Mouse (Mus musculus) gastrocnemius, adult 8-10 months (tissue): ENCODE measurements around the gene Rab27a. TPM values are rescaled to one million over a fixed set of nuclear protein-coding genes. Genes with fewer than 3 reads are reported as not detected.

Experiments
- DNase-seq, 2 experiments: peaks; one replicate each; pipeline ENCODE4 v3.0.0; 2022; ENCODE audit warnings: low spot score in 2 of 2
- total RNA-seq, 4 experiments: library from RNA; stranded (reverse); gene quantifications; 2 replicates each; pipeline ENCODE4 v1.2.4; 2022

Rab27a gene
- total RNA-seq, result 1 to 10 TPM in 3 of 4 experiments, under 1 TPM in 1; 0.46 to 2.0 (median 1.3) TPM

- peak; percentile 35 to 61 for DNase-seq
Observed at GRCm38 (mm10) chr9:73044146-73045079, at the start of gene Rab27a. TSS of gene Rab27a (plus strand) at chr9:73044854.

- no peak for DNase-seq
Observed at GRCm38 (mm10) chr9:72996167-72996566, 48.5 kb upstream of the Rab27a start.

DNA sequence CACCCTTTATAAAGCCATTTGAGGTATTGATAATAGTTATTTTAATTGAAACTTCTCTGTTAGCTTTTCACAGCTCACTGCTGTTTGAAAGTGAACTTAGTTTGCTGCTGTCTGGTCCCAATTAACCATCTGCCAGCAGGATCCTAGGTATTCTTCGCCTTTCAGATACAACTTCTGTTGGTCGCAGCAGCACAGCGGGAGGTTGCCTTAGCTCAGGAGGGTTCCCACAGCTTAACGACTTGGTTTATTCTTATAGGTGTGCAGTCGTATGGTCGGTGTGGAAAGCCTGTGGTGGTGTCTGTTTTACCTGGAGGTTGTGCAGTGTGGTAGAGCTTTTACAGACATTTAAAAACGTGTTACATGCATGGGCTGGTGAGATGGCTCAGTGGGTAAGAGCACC lies 47.8 kb upstream of the Rab27a start:
- DNase-seq, result no peak

DNA sequence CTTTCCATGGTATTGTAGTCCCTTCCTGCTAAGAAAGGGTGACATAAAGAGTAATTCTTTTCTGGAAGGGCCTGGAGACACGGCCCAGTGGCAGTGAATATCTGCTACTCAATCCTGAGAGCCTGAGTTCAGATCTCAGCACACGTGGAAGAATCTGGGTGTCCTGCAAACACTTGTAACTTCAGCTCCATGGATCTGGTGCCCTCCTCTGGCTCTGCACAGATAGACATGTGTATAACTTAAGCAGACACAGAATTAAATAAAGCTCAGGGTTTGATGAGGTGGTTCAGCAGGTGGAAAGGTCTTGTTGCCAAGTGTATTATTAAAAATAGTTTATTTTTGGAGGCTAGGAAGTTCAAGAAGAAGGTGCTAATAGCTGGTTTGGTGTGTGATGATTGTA lies 44.2 kb upstream of the Rab27a start:
- DNase-seq, result no peak

- DNase-seq, result no peak
Observed at GRCm38 (mm10) chr9:73001314-73002011, 43.2 kb upstream of the Rab27a start.

GRCm38 (mm10) chr9:73002177-73002576 lies 42.5 kb upstream of the Rab27a start:
- DNase-seq, result no peak

- no peak for DNase-seq
Observed at GRCm38 (mm10) chr9:73004076-73004475, 40.6 kb upstream of the Rab27a start.

DNA sequence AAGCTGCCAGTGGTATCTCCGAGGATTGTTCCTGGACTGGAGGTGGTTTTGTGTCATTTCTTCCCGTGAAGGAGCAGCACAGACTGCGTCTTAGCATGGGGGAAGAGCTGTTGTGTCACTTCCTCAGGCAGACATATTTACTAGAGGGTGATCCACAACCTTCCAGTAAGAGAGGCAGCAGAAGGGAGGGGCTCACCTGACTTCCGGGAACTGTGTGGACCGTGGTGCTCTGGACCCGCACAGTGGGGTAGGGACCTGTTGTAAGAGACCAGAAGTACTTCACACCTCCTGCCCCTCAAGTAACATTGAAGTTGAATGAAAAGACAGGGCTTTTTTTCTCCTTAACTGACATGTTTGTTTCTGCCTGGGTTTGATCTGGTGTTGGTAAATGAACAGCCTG lies 39.5 kb upstream of the Rab27a start:
- no peak for DNase-seq

DNA sequence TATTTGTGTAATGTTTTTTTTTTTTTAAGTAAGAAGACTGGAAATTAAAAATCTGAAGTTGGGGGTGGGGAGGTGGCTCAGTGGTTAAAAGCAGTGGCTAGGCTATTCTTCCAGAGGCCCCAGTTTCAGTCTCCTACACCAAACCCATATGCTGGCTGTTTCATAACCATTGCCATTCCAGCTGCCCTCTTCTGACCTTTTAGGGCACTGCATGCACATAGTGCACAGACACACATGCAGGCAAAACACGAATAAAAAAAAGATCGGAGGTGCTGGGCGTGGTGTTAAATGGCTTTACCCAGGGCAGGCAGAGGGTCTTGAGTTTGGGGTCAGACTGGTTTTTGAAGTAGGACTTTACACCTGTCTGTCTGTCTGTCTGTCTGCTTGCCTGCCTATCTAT lies 38.5 kb upstream of the Rab27a start:
- no peak for DNase-seq

DNA sequence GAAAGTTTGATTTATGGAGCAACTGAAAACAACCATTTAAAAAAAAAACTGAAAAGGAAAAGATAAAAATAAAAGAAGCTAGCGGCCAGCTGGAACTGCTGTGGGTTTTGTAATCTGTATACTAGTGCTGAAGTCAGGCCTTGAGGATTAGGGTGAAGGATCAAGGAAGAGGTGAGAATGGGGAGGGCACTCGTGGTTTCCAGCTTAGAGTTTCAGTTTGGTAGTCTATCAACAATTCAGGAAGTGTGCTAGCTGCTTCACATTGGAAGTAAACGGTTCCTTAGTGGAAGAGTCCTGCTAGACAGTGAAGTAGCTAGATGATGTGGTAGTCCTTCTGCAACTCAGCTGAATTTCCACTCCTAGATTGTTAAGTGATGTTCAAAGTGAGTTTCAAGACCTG lies 36.3 kb upstream of the Rab27a start:
- no peak for DNase-seq

GRCm38 (mm10) chr9:73012629-73013028 lies 32.0 kb upstream of the Rab27a start:
- DNase-seq, result no peak

DNA sequence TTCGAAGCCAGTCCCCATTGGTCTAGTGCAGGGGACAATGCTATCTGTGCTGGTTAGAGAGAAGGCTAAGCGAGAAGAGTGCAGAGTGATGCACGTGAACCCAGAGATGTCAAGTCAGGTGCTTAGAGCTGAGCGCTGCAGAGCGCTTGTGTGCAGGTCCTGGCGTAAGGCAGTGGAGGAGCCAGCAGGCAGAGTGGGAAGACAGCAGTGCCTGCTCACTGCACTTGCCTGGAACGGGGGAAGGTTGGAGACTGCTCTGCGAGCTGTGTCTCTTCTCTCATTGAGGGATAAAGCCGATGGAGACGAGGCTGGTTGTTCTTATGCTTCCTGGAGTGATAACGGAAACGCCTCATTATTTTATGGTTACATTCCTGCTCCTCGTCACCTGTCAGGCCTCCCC lies 29.9 kb upstream of the Rab27a start:
- no peak for DNase-seq

DNA sequence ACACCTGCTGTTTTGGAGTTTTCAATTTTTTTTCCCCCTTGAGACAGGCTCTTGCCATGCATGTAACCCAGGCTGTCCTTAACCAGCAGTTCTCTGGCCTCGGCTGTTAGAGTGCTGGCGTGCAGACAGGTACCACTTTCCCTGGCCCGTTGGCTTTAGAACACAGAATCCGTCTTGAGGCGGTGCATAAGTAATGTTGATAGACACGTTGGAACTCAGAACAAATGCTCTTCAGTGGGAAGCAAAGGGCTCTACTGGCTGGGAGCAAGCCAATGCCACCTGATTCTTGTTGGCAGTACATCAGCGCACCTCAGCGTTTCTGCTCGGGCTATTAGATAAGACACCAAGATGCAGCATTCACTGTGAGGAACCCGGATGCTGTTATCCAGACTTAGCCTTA lies 24.8 kb upstream of the Rab27a start:
- no peak for DNase-seq

DNA sequence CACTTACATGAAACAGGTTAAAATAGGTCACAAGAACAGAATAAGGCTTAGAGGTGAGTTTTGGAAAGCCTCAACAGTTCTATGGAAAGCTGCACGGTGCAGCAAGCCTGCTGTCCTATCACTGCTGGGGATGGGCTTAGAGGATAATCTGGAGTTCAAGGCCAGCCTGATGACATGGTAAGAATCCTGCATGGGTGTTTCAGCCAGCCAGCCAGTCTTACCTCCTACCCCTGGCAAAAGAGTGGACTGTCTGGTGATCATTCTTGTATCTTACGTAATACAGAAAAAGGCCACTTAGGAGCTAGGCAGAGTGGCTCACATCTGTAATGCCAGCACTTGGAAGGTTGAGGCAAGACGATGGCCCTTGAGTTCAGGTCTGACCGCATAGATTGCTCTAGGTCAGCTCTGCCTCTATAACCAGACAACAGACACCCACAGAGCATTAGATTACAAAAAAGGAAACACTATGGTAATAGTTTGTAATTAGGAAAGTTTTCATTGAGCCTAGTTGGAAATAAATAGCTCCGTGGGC lies 24.0 kb upstream of the Rab27a start:
- DNase-seq, result no peak

DNA sequence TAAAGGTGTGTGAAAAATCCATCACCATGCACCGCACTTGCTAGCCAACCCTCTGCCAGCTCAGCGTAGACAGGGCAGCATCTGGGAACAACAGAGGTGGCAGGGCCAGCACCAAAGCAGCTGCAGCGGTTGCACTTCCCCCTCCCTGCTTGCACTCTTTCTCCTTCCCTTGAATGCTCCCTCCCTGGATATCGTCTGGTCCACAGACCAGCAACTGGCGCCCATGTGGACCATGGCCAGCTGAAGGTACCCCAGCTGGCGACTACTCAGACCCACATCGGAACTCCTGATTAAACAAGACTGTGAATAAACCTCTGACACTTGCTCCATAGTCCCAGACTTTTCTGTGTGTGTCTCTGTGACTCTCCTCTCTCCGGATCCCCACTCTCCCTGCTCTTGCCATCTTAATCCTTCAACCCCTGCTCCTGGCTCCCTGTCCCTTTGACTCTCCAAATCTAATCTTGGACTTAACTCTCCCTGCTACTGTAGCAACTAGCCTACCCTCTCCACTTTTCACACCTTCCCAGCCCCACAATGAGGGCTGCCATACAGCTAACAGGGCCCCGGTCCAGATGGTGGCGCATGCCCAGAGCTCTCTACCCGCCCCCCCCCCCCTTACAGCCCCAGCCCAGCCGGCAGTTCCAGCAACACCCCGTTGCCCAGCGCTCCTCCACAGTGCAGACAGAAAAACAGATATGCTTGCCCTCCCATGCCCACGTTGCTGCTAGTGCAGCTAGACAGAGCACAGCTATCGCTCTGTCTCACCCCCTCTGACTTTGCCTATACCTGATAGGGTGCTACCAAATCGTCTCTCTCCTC lies 18.6 kb upstream of the Rab27a start:
- no peak for DNase-seq

GRCm38 (mm10) chr9:73030443-73030842 lies 14.2 kb upstream of the Rab27a start:
- no peak for DNase-seq

DNA sequence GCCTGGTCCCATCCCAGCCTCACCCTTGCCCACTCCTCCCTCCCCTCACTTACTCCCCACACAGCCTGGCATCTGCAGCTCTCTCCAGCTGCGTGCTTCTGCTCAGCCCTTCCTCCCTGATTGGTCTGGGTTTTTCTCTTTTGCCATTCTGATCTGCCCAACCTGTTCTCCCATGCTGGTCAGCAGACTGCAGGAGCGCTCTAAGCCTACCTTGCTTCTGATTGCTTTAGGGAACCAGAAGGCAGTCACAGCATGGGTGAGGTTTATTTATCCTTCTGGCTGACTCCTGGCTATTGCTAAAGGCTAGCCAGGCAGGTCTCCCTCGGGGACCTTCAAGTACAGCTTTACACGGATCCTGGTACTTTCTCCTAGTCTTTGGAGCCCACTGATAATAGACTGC lies 13.2 kb upstream of the Rab27a start:
- DNase-seq, result no peak

- DNase-seq, result no peak
Observed at GRCm38 (mm10) chr9:73033406-73033805, 11.2 kb upstream of the Rab27a start.

GRCm38 (mm10) chr9:73039222-73039945 lies 5.3 kb upstream of the Rab27a start:
- DNase-seq, result peak; percentile 70 to 81

- DNase-seq, result no peak
Observed at GRCm38 (mm10) chr9:73040080-73040479, 4.6 kb upstream of the Rab27a start, which contains the start of gene Pigb. TSS of gene Pigb (minus strand) at chr9:73040378.

DNA sequence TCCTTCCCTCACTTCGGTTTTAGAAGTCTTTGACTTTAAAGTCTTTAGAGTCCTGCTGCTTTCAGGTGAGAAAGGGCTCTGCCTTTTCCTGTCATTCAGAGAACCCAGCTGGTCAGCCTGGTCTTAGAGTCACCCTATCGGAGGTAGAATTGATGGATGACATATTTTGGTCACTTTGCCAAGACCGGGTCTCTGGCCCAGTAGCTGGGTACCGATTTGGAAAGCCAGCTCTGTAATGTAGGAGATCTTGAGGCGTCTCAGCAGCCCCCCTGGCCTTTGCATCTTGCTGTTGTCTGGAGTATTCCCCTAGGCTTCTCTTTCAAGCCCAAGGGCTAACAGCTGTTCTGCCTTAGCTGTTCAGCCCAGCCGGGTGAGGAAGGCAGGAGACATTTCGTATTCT lies 550 bp downstream of the Rab27a start:
- no peak for DNase-seq
